16 mouse cellular contexts compared by ENCODE assay signal in genomic region chr2:92825395-92825794, GRCm38 (mm10).
DNase-seq lines count a peak whose midpoint lies in the region; ATAC-seq and TF ChIP-seq lines count a peak whose summit lies in the region.
"Had no signal": no experiment of that assay in that cellular context is flagged by ENCODE, and none has a peak within 500 bp of the region (broad histone marks: within the 10 kb centered on the region; RNA-seq: fewer than 3 reads in every experiment).

No protein-coding gene starts in this region.

- no peak for TF ChIP-seq EP300 in stomach, postnatal 0 days (optimal IDR thresholded peaks at IDR 0.05)

- peak overlapping the region; percentile 12 for H3K4me2 ChIP-seq in kidney, embryonic 14.5 days (replicated peaks; ENCODE audit: low read depth, low read length)
- no peak overlapping the region for H3K4me2 ChIP-seq in midbrain, embryonic 13.5 days (replicated peaks)
- no peak overlapping the region for H3K4me2 ChIP-seq in midbrain, embryonic 16.5 days (ENCODE audit: low read length)
- H3K4me2 ChIP-seq in limb, embryonic 13.5 days (replicated peaks) = peak overlapping the region; percentile 11; the same call in 1 of the 2 replicates
- no peak overlapping the region for H3K4me2 ChIP-seq in stomach, postnatal 0 days (replicated peaks; ENCODE audit: low read depth)
- H3K4me2 ChIP-seq: liver, embryonic 15.5 days; midbrain, embryonic 15.5 days had no signal

- DNase-seq in kidney, adult 8-10 months = no peak
- DNase-seq in stomach, postnatal 0 days (ENCODE audit: low spot score) = no peak
- no peak for DNase-seq in gastrocnemius, adult 2 months
- DNase-seq: adrenal gland, postnatal 14 days; cerebellum, postnatal 14 days; heart, adult 2 months; heart, postnatal 10 days; kidney, adult 9 months; right cerebral cortex, postnatal 14 days had no signal

- H3K36me3 ChIP-seq in kidney, embryonic 14.5 days (ENCODE audit: control insufficient read depth, insufficient read depth, low read length) = no peaks in the 10 kb centered on the region
- H3K36me3 ChIP-seq in midbrain, embryonic 13.5 days = no peaks in the 10 kb centered on the region
- no peaks in the 10 kb centered on the region for H3K36me3 ChIP-seq in midbrain, embryonic 16.5 days (ENCODE audit: control insufficient read depth, insufficient read depth, low read length)
- no peaks in the 10 kb centered on the region for H3K36me3 ChIP-seq in limb, embryonic 13.5 days
- no peaks in the 10 kb centered on the region for H3K36me3 ChIP-seq in stomach, postnatal 0 days (ENCODE audit: control insufficient read depth, insufficient read depth, low read length)
- H3K36me3 ChIP-seq: G1E; liver, embryonic 15.5 days; midbrain, embryonic 15.5 days had no signal

- no peak overlapping the region for H3K9ac ChIP-seq in kidney, embryonic 14.5 days (ENCODE audit: low read depth, low read length)
- no peak overlapping the region for H3K9ac ChIP-seq in midbrain, embryonic 13.5 days (replicated peaks)
- no peak overlapping the region for H3K9ac ChIP-seq in midbrain, embryonic 16.5 days (ENCODE audit: low read depth, low read length)
- no peak overlapping the region for H3K9ac ChIP-seq in limb, embryonic 13.5 days
- no peak overlapping the region for H3K9ac ChIP-seq in stomach, postnatal 0 days (ENCODE audit: low read length)
- H3K9ac ChIP-seq: liver, embryonic 15.5 days; midbrain, embryonic 15.5 days had no signal

- intact Hi-C loops in gastrocnemius, adult 2 months (cut with DNase I) = no loop called here

- H3K27ac ChIP-seq in kidney, embryonic 14.5 days (ENCODE audit: low read depth, low read length) = no peak overlapping the region
- 0 out of 2 replicates have a peak overlapping the region, but pooled peaks have one; percentile 20 for H3K27ac ChIP-seq in midbrain, embryonic 13.5 days
- no peak overlapping the region for H3K27ac ChIP-seq in midbrain, embryonic 16.5 days (ENCODE audit: low read length)
- no peak overlapping the region for H3K27ac ChIP-seq in limb, embryonic 13.5 days
- peak overlapping the region; percentile 24; the same call in 1 of the 2 replicates for H3K27ac ChIP-seq in stomach, postnatal 0 days (replicated peaks)
- no peak overlapping the region for H3K27ac ChIP-seq in gastrocnemius, adult 2 months
- H3K27ac ChIP-seq: heart, adult 2 months; liver, embryonic 15.5 days; midbrain, embryonic 15.5 days had no signal

- WGBS in kidney, embryonic 14.5 days = 5% methylated on average over 6 of the region's 6 CpGs
- WGBS in midbrain, embryonic 13.5 days = 20% methylated on average over 6 of the region's 6 CpGs
- 17% methylated on average over 6 of the region's 6 CpGs for WGBS in midbrain, embryonic 16.5 days
- 9% methylated on average over 6 of the region's 6 CpGs for WGBS in limb, embryonic 13.5 days
- WGBS in stomach, postnatal 0 days = 9% methylated on average over 6 of the region's 6 CpGs

- no peak for TF ChIP-seq CTCF in stomach, postnatal 0 days (IDR thresholded peaks at IDR 0.05; ENCODE audit: low read depth)
- TF ChIP-seq CTCF in gastrocnemius, adult 2 months (IDR thresholded peaks at IDR 0.05) = no peak

- H3K4me1 ChIP-seq in kidney, embryonic 14.5 days (ENCODE audit: control insufficient read depth, insufficient read depth, low read length) = peaks cover 18% of the 10 kb centered on the region; the same call in 1 of the 2 replicates
- peaks cover 21% of the 10 kb centered on the region for H3K4me1 ChIP-seq in midbrain, embryonic 13.5 days (replicated peaks)
- H3K4me1 ChIP-seq in midbrain, embryonic 16.5 days (ENCODE audit: control insufficient read depth, insufficient read depth, low read length) = peaks cover 14% of the 10 kb centered on the region
- H3K4me1 ChIP-seq in limb, embryonic 13.5 days = peaks cover 16% of the 10 kb centered on the region
- no peaks in the 10 kb centered on the region for H3K4me1 ChIP-seq in stomach, postnatal 0 days (replicated peaks; ENCODE audit: control insufficient read depth, insufficient read depth)
- H3K4me1 ChIP-seq: liver, embryonic 15.5 days had no signal

- H3K27me3 ChIP-seq in kidney, embryonic 14.5 days (ENCODE audit: control insufficient read depth, insufficient read depth, low read length) = no peaks in the 10 kb centered on the region
- no peaks in the 10 kb centered on the region for H3K27me3 ChIP-seq in midbrain, embryonic 13.5 days
- H3K27me3 ChIP-seq in midbrain, embryonic 16.5 days (ENCODE audit: control insufficient read depth, insufficient read depth, low read depth, low read length) = no peaks in the 10 kb centered on the region
- H3K27me3 ChIP-seq in limb, embryonic 13.5 days = no peaks in the 10 kb centered on the region
- no peaks in the 10 kb centered on the region for H3K27me3 ChIP-seq in stomach, postnatal 0 days (ENCODE audit: control insufficient read depth, insufficient read depth, low read length)
- H3K27me3 ChIP-seq: liver, embryonic 15.5 days; midbrain, embryonic 15.5 days had no signal

- no peak for ATAC-seq in kidney, embryonic 14.5 days (ENCODE audit: low FRiP score, low TSS enrichment)
- peak; percentile 51; the same call in 1 of the 2 replicates for ATAC-seq in midbrain, embryonic 13.5 days
- ATAC-seq in midbrain, embryonic 16.5 days = no peak
- peak; percentile 22; the same call in 1 of the 2 replicates for ATAC-seq in limb, embryonic 13.5 days (ENCODE audit: low FRiP score, low read depth)
- ATAC-seq in stomach, postnatal 0 days (ENCODE audit: low FRiP score, low TSS enrichment) = peak; percentile 46; the same call in 1 of the 2 replicates
- ATAC-seq: midbrain, embryonic 15.5 days had no signal

- H3K4me3 ChIP-seq in kidney, embryonic 14.5 days (ENCODE audit: low read length) = no peak overlapping the region
- H3K4me3 ChIP-seq in midbrain, embryonic 13.5 days (replicated peaks) = no peak overlapping the region
- no peak overlapping the region for H3K4me3 ChIP-seq in midbrain, embryonic 16.5 days (ENCODE audit: low read depth, low read length)
- no peak overlapping the region for H3K4me3 ChIP-seq in limb, embryonic 13.5 days
- H3K4me3 ChIP-seq in stomach, postnatal 0 days (ENCODE audit: low read depth, low read length) = no peak overlapping the region
- no peak overlapping the region for H3K4me3 ChIP-seq in gastrocnemius, adult 2 months
- H3K4me3 ChIP-seq: heart, adult 2 months; liver, embryonic 15.5 days; midbrain, embryonic 15.5 days had no signal

- H3K9me3 ChIP-seq in kidney, embryonic 14.5 days (ENCODE audit: control insufficient read depth, low read length) = no peaks in the 10 kb centered on the region
- no peaks in the 10 kb centered on the region for H3K9me3 ChIP-seq in midbrain, embryonic 13.5 days
- no peaks in the 10 kb centered on the region for H3K9me3 ChIP-seq in midbrain, embryonic 16.5 days (replicated peaks; ENCODE audit: control insufficient read depth, low read length, poor library complexity, severe bottlenecking)
- H3K9me3 ChIP-seq in limb, embryonic 13.5 days = no peaks in the 10 kb centered on the region
- H3K9me3 ChIP-seq in stomach, postnatal 0 days (ENCODE audit: control insufficient read depth, low read length) = no peaks in the 10 kb centered on the region
- H3K9me3 ChIP-seq: G1E; liver, embryonic 15.5 days; midbrain, embryonic 15.5 days had no signal

Comparison
In these comparisons a context has a peak if more than half of its experiments do, and no peak if none do; other contexts are left out.
1. ATAC-seq: peak in midbrain, embryonic 13.5 days (single experiment), limb, embryonic 13.5 days (single experiment) and stomach, postnatal 0 days (single experiment); none in kidney, embryonic 14.5 days (single experiment) and midbrain, embryonic 16.5 days (single experiment).
2. H3K27ac ChIP-seq: peak in midbrain, embryonic 13.5 days (single experiment) and stomach, postnatal 0 days (single experiment); none in kidney, embryonic 14.5 days (single experiment), midbrain, embryonic 16.5 days (single experiment), limb, embryonic 13.5 days (single experiment) and gastrocnemius, adult 2 months (single experiment).
3. H3K4me2 ChIP-seq: peak in kidney, embryonic 14.5 days (single experiment) and limb, embryonic 13.5 days (single experiment); none in midbrain, embryonic 13.5 days (single experiment), midbrain, embryonic 16.5 days (single experiment) and stomach, postnatal 0 days (single experiment).